Mouse (Mus musculus): ENCODE data around the gene Lancl3. TPM values are rescaled to one million over a fixed set of nuclear protein-coding genes. Genes with fewer than 3 reads are reported as not detected.

The Lancl3 gene
- total and polyA plus RNA-seq, 3 experiments = 0.22 TPM; not detected in 2

DNA sequence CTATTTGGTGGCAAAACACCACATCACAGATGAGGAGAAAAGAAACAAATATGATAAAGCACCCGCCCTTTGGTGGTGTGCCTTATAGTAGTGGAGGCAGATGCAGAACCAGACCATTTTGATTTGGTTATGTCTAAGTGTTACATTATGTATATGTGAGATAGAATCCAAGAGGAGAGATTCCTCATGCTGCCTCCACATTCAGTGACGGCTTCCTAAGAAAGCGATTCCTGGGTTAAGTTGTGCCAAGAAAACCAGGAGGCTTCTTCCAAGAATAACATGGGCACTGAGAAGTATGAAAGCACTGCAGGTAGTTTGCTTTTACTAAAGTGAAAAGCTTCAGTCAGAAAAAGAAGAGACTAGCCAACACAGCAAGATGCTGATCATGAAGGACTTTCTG lies 55.2 kb downstream of the Lancl3 start:
- Histone ChIP-seq H3K36me3 (replicated peaks) (no peaks in the 10 kb centered on the region), H3K4me1 (ENCODE audit: insufficient read depth, low read depth, low read length) (peaks cover 19% of the 10 kb centered on the region), H3K9me3 (replicated peaks) (no peaks in the 10 kb centered on the region), H3K4me3 (ENCODE audit: low read depth, low read length) (no peak overlapping the region), H3K27me3 (ENCODE audit: insufficient read depth, low read length) (no peaks in the 10 kb centered on the region)
- DNase-seq (ENCODE audit: low spot score) (no peak), ATAC-seq (ENCODE audit: extremely low read depth, insufficient number of reproducible peaks, low FRiP score, poor library complexity, severe bottlenecking) (no peak)
- TF ChIP-seq GATA2 (IDR thresholded peaks at IDR 0.05; ENCODE audit: borderline replicate concordance, low read depth, low read length) (no peak), GATA1 (IDR thresholded peaks at IDR 0.05; ENCODE audit: borderline replicate concordance, low read length) (no peak), CTCF (IDR thresholded peaks at IDR 0.05; ENCODE audit: low read depth, low read length) (no peak), POLR2AphosphoS5 (IDR thresholded peaks at IDR 0.05; ENCODE audit: insufficient replicate concordance, low read depth, low read length) (no peak), TAL1 (conservative IDR thresholded peaks at IDR 0.05; ENCODE audit: low read depth, low read length) (no peak)

- TF ChIP-seq GATA1 (IDR thresholded peaks at IDR 0.05; ENCODE audit: borderline replicate concordance, low read length) (no peak), CTCF (IDR thresholded peaks at IDR 0.05; ENCODE audit: low read depth, low read length) (no peak), GATA2 (IDR thresholded peaks at IDR 0.05; ENCODE audit: borderline replicate concordance, low read depth, low read length) (no peak), POLR2AphosphoS5 (IDR thresholded peaks at IDR 0.05; ENCODE audit: insufficient replicate concordance, low read depth, low read length) (no peak), TAL1 (conservative IDR thresholded peaks at IDR 0.05; ENCODE audit: low read depth, low read length) (0 out of 2 replicates have a peak, but pooled peaks have one; percentile 10)
- H3K9me3 ChIP-seq (replicated peaks) = no peaks in the 10 kb centered on the region
- no peak within 1 kb of the TSS for H3K4me3 ChIP-seq (ENCODE audit: low read depth, low read length)
- peaks cover 19% of the 10 kb centered on the region for H3K4me1 ChIP-seq (ENCODE audit: insufficient read depth, low read depth, low read length)
- DNase-seq (ENCODE audit: low spot score) = no peak
- no peaks in the 10 kb centered on the region for H3K36me3 ChIP-seq (replicated peaks)
- H3K27me3 ChIP-seq (ENCODE audit: insufficient read depth, low read length) = no peaks in the 10 kb centered on the region
- ATAC-seq (ENCODE audit: extremely low read depth, insufficient number of reproducible peaks, low FRiP score, poor library complexity, severe bottlenecking) = peak; percentile 58; the same call in 1 of the 2 replicates
Measured at GRCm38 (mm10) chrX:9256766-9257165, 57.1 kb downstream of the Lancl3 start, which contains the start of gene Gm14862. TSS of gene Gm14862 (minus strand) at chrX:9256899.

GRCm38 (mm10) chrX:9257831-9258230 lies 58.1 kb downstream of the Lancl3 start:
- TF ChIP-seq GATA1 (IDR thresholded peaks at IDR 0.05; ENCODE audit: borderline replicate concordance, low read length) (no peak), TAL1 (conservative IDR thresholded peaks at IDR 0.05; ENCODE audit: low read depth, low read length) (no peak)
- Histone ChIP-seq H3K4me1 (ENCODE audit: insufficient read depth, low read depth, low read length) (peaks cover 19% of the 10 kb centered on the region), H3K4me3 (ENCODE audit: low read depth, low read length) (no peak overlapping the region), H3K27me3 (ENCODE audit: insufficient read depth, low read length) (no peaks in the 10 kb centered on the region), H3K9me3 (replicated peaks) (no peaks in the 10 kb centered on the region), H3K36me3 (replicated peaks) (no peaks in the 10 kb centered on the region)
- DNase-seq (ENCODE audit: low spot score) (no peak), ATAC-seq (ENCODE audit: extremely low read depth, insufficient number of reproducible peaks, low FRiP score, poor library complexity, severe bottlenecking) (peak; percentile 75)

- Histone ChIP-seq H3K36me3 (replicated peaks) (no peaks in the 10 kb centered on the region), H3K4me3 (ENCODE audit: low read depth, low read length) (no peak overlapping the region), H3K9me3 (replicated peaks) (no peaks in the 10 kb centered on the region), H3K27me3 (ENCODE audit: insufficient read depth, low read length) (no peaks in the 10 kb centered on the region), H3K4me1 (ENCODE audit: insufficient read depth, low read depth, low read length) (peaks cover 19% of the 10 kb centered on the region)
- ATAC-seq (ENCODE audit: extremely low read depth, insufficient number of reproducible peaks, low FRiP score, poor library complexity, severe bottlenecking) = no peak
- DNase-seq (ENCODE audit: low spot score) = no peak
- TF ChIP-seq POLR2AphosphoS5 (IDR thresholded peaks at IDR 0.05; ENCODE audit: insufficient replicate concordance, low read depth, low read length) (no peak), TAL1 (conservative IDR thresholded peaks at IDR 0.05; ENCODE audit: low read depth, low read length) (no peak), GATA1 (IDR thresholded peaks at IDR 0.05; ENCODE audit: borderline replicate concordance, low read length) (no peak), CTCF (IDR thresholded peaks at IDR 0.05; ENCODE audit: low read depth, low read length) (no peak), GATA2 (IDR thresholded peaks at IDR 0.05; ENCODE audit: borderline replicate concordance, low read depth, low read length) (no peak)
Measured at GRCm38 (mm10) chrX:9259267-9259666, 59.6 kb downstream of the Lancl3 start.

DNA sequence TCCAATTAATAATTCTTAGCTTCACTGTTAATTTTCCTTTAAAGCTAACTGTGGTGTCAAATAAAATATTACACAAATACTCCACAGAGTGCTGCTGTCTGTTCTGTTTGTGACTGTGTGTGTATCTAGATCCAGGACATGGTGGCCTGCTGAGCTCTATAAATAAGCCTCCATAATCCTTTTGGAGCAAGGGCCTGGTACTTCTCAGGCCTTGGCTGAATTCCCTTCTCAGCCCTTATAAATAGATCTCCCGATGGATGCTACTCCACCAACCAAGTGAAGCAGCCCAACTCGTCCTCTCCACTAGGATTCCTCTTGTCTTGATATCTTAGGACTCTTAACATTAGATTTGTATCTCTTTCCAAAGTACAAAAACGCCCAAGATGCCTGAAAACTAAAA lies 71.4 kb downstream of the Lancl3 start:
- TF ChIP-seq CTCF (IDR thresholded peaks at IDR 0.05; ENCODE audit: low read depth, low read length) (no peak), TAL1 (conservative IDR thresholded peaks at IDR 0.05; ENCODE audit: low read depth, low read length) (no peak), GATA2 (IDR thresholded peaks at IDR 0.05; ENCODE audit: borderline replicate concordance, low read depth, low read length) (no peak), POLR2AphosphoS5 (IDR thresholded peaks at IDR 0.05; ENCODE audit: insufficient replicate concordance, low read depth, low read length) (no peak), GATA1 (IDR thresholded peaks at IDR 0.05; ENCODE audit: borderline replicate concordance, low read length) (no peak)
- no peak overlapping the region for H3K4me3 ChIP-seq (ENCODE audit: low read depth, low read length)
- no peaks in the 10 kb centered on the region for H3K36me3 ChIP-seq (replicated peaks)
- no peaks in the 10 kb centered on the region for H3K9me3 ChIP-seq (replicated peaks)
- no peak for DNase-seq (ENCODE audit: low spot score)
- H3K4me1 ChIP-seq (ENCODE audit: insufficient read depth, low read depth, low read length) = peaks cover 11% of the 10 kb centered on the region
- ATAC-seq (ENCODE audit: extremely low read depth, insufficient number of reproducible peaks, low FRiP score, poor library complexity, severe bottlenecking) = no peak
- no peaks in the 10 kb centered on the region for H3K27me3 ChIP-seq (ENCODE audit: insufficient read depth, low read length)

- H3K9me3 ChIP-seq (replicated peaks) = no peaks in the 10 kb centered on the region
- no peak for TF ChIP-seq TAL1 (conservative IDR thresholded peaks at IDR 0.05; ENCODE audit: low read depth, low read length)
- no peak for TF ChIP-seq GATA1 (IDR thresholded peaks at IDR 0.05; ENCODE audit: borderline replicate concordance, low read length)
- TF ChIP-seq GATA2 (IDR thresholded peaks at IDR 0.05; ENCODE audit: borderline replicate concordance, low read depth, low read length) = no peak
- no peak for TF ChIP-seq CTCF (IDR thresholded peaks at IDR 0.05; ENCODE audit: low read depth, low read length)
- TF ChIP-seq POLR2AphosphoS5 (IDR thresholded peaks at IDR 0.05; ENCODE audit: insufficient replicate concordance, low read depth, low read length) = no peak
- ATAC-seq (ENCODE audit: extremely low read depth, insufficient number of reproducible peaks, low FRiP score, poor library complexity, severe bottlenecking) (no peak), DNase-seq (ENCODE audit: low spot score) (no peak)
- H3K36me3 ChIP-seq (replicated peaks) = no peaks in the 10 kb centered on the region
- no peaks in the 10 kb centered on the region for H3K27me3 ChIP-seq (ENCODE audit: insufficient read depth, low read length)
- H3K4me1 ChIP-seq (ENCODE audit: insufficient read depth, low read depth, low read length) = peaks cover 15% of the 10 kb centered on the region
- peak overlapping the region; percentile 88 for H3K4me3 ChIP-seq (ENCODE audit: low read depth, low read length)
Measured at GRCm38 (mm10) chrX:9271947-9272459, 72.3 kb downstream of the Lancl3 start.

Measured in G1E (cell line).